Mouse (Mus musculus) lung, postnatal 0 days (tissue): ENCODE data around the gene Cdh26. TPM values are rescaled to one million over a fixed set of nuclear protein-coding genes. Genes with fewer than 3 reads are reported as not detected.

Experiments used
- ATAC-seq: fragments of 200-750 bp; cut with Nextera tagmentation; 2 replicates; pipeline ENCODE4 v1.8.0; 2017; ENCODE audit warnings: moderate library complexity
- DNase-seq: peaks from one replicate; pipeline ENCODE4 v3.0.0-alpha.2; 2016; ENCODE audit warnings: low spot score
- H3K27ac ChIP-seq: fragments of 300-500 bp; sonication (generic); 2 replicates; pipeline ENCODE4 v1.5.1; 2014; ENCODE audit warnings: antibody characterized with exemption, mild to moderate bottlenecking, low read length, mixed read lengths
- H3K27me3 ChIP-seq: fragments of 300-500 bp; sonication (generic); replicated peaks from 2 replicates; pipeline ENCODE4 v1.6.1; 2014; ENCODE audit warnings: low read length, mixed read lengths; ENCODE audit not compliant: insufficient read depth
- H3K36me3 ChIP-seq: fragments of 300-500 bp; sonication (generic); 2 replicates; pipeline ENCODE4 v1.6.1; 2014; ENCODE audit warnings: low read length, mixed read lengths; ENCODE audit not compliant: insufficient read depth
- H3K4me1 ChIP-seq: fragments of 300-500 bp; sonication (generic); 2 replicates; pipeline ENCODE4 v1.6.1; 2014; ENCODE audit warnings: antibody characterized with exemption, low read depth, low read length, mixed read lengths; ENCODE audit not compliant: insufficient read depth
- H3K4me2 ChIP-seq: fragments of 300-500 bp; sonication (generic); replicated peaks from 2 replicates; pipeline ENCODE4 v1.6.1; 2014; ENCODE audit warnings: low read depth, mild to moderate bottlenecking, low read length, moderate library complexity, mixed read lengths
- H3K4me3 ChIP-seq: fragments of 300-500 bp; sonication (generic); 2 replicates; pipeline ENCODE4 v1.5.1; 2014; ENCODE audit warnings: low read depth, low read length
- H3K9ac ChIP-seq: fragments of 300-500 bp; sonication (generic); replicated peaks from 2 replicates; pipeline ENCODE4 v1.6.1; 2014; ENCODE audit warnings: low read depth, mild to moderate bottlenecking
- H3K9me3 ChIP-seq: fragments of 300-500 bp; sonication (generic); 2 replicates; pipeline ENCODE4 v1.6.1; 2016; ENCODE audit warnings: low read length, mixed read lengths
- CTCF ChIP-seq: IDR thresholded peaks from 2 replicates; pipeline ENCODE4 v1.5.1; 2016; ENCODE audit warnings: antibody characterized with exemption, mild to moderate bottlenecking
- EP300 ChIP-seq: IDR thresholded peaks from 2 replicates; pipeline ENCODE4 v1.6.1; 2016; ENCODE audit warnings: antibody characterized with exemption, mild to moderate bottlenecking, control low read depth
- WGBS: fragments of 180-500 bp; shearing (Covaris S2); extraction: QIAGEN DNeasy Blood & Tissue Kit; methylation state at CpG from one replicate; pipeline ENCODE4 v1.1.7; 2014; 5-methylcytosine and 5-hydroxymethylcytosine counted together
- polyA plus RNA-seq: library from polyadenylated mRNA; unstranded; fragments of >200 nt; fragmentation: Nextera tagmentation; extraction: Ambion mirVana; gene quantifications from 2 replicates; pipeline ENCODE4 v1.2.1, GENCODE M21; 2015

The Cdh26 gene
- polyA plus RNA-seq, 1 experiment from 2014 or later, result 0.13 TPM

DNA sequence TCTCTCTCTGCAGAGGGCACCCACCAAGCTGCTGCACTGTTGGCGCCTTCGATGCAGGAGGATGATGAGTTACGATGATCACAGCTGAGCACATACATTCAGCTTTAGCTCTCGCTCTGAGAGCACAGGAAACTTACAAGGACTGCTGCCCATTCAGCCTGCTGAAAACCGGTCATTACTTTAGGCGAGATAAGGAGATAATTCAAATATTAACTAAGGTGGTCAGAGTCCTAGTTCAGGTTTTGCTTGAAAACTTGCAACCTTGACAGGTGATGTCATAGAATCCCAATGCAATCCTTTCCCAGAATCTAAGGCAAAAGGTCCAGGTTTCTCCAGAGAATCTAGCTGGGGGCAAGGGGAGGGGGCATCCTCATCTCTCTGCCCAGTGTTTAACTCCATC is 905 bp upstream of the Cdh26 start:
- DNase-seq (no peak), ATAC-seq (no peak)
- H3K4me3 ChIP-seq, result no peak overlapping the region
- no peak overlapping the region for H3K9ac ChIP-seq
- 51% methylated on average over 6 of the region's 6 CpGs for WGBS
- H3K4me2 ChIP-seq, result no peak overlapping the region
- no peaks in the 10 kb centered on the region for H3K36me3 ChIP-seq
- TF ChIP-seq CTCF, result no peak
- no peaks in the 10 kb centered on the region for H3K27me3 ChIP-seq
- H3K4me1 ChIP-seq, result no peaks in the 10 kb centered on the region
- no peaks in the 10 kb centered on the region for H3K9me3 ChIP-seq
- no peak overlapping the region for H3K27ac ChIP-seq

- TF ChIP-seq EP300 (no peak), CTCF (no peak)
- no peak for ATAC-seq
- H3K4me2 ChIP-seq, result no peak overlapping the region
- H3K9me3 ChIP-seq, result no peaks in the 10 kb centered on the region
- no peaks in the 10 kb centered on the region for H3K27me3 ChIP-seq
- H3K9ac ChIP-seq, result no peak overlapping the region
- H3K27ac ChIP-seq, result no peak overlapping the region
- H3K4me1 ChIP-seq, result no peaks in the 10 kb centered on the region
- no peak for DNase-seq
- 61% methylated on average over 2 of the region's 2 CpGs for WGBS
- no peaks in the 10 kb centered on the region for H3K36me3 ChIP-seq
- H3K4me3 ChIP-seq, result no peak overlapping the region
Measured at GRCm38 (mm10) chr2:178433495-178433894, 3.2 kb downstream of the Cdh26 start.

DNA sequence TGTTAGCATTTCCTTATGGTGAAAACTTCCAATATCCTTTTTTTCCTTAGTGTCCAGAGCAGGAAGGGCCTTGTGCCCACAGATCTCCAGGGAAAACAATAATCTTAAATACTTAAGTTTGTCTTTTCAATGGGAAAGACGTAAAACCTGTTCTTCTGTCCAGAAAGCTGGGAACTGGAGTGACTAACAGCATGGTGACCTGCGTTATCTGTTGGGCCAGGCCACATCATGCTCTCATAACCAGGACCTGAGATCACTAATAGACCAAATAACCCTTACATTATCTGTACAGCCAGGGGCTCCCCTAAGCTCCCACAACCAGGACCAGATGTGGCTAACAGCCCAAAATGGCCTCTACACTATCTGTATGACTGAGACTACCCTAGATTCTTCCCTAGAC is 3.6 kb downstream of the Cdh26 start:
- 76% methylated on average over 2 of the region's 2 CpGs for WGBS
- no peak overlapping the region for H3K4me3 ChIP-seq
- no peaks in the 10 kb centered on the region for H3K4me1 ChIP-seq
- no peaks in the 10 kb centered on the region for H3K36me3 ChIP-seq
- ATAC-seq, result no peak
- H3K9ac ChIP-seq, result no peak overlapping the region
- H3K27me3 ChIP-seq, result no peaks in the 10 kb centered on the region
- H3K27ac ChIP-seq, result no peak overlapping the region
- H3K9me3 ChIP-seq, result no peaks in the 10 kb centered on the region
- TF ChIP-seq EP300 (no peak), CTCF (no peak)
- DNase-seq, result no peak
- H3K4me2 ChIP-seq, result no peak overlapping the region

DNA sequence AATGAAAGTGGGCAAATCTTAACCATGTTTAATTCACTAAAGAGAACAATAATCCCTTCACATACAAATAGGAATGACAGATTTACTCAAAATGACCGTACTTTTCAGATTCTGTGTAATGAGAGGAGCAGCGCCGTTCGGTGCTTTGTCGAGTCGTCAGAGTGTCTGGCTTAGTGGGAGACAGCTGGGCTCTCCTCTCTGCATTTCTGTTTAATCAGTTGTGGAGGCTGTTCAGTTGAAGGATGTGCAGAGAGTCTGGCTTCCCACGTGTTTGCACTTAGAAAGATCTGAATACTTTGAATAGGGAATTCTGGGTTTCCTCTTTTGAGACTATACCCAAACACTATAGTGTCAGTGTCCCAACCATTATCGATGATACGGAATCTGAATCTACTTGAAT is 7.0 kb downstream of the Cdh26 start:
- no peaks in the 10 kb centered on the region for H3K27me3 ChIP-seq
- no peak overlapping the region for H3K4me2 ChIP-seq
- H3K27ac ChIP-seq, result no peak overlapping the region
- H3K4me1 ChIP-seq, result no peaks in the 10 kb centered on the region
- ATAC-seq (no peak), DNase-seq (no peak)
- H3K9me3 ChIP-seq, result no peaks in the 10 kb centered on the region
- no peak overlapping the region for H3K4me3 ChIP-seq
- WGBS, result 58% methylated on average over 9 of the region's 9 CpGs
- TF ChIP-seq EP300, result no peak
- TF ChIP-seq CTCF, result no peak
- H3K36me3 ChIP-seq, result no peaks in the 10 kb centered on the region
- no peak overlapping the region for H3K9ac ChIP-seq

DNA sequence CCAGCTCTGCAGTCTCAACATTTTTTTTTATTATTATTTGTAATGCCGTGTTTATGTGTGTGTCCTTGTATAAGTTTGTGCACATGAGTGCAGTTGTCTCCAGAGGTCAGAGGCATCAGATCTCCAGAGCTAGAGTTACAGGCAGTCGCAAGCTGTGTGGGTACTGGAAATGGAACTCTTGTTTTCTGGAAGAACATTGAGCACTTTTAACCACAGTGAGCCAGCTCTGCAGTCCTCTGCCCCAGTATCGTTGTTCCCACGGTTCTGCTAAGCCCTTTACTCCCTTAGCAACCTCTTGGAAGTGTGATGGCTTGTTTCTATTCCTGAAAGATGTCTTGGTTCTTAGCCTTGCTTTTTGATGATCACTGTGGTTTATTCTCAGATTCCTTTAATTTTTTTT is 19.1 kb downstream of the Cdh26 start:
- no peaks in the 10 kb centered on the region for H3K36me3 ChIP-seq
- 76% methylated on average over 4 of the region's 4 CpGs for WGBS
- H3K4me2 ChIP-seq, result no peak overlapping the region
- no peaks in the 10 kb centered on the region for H3K4me1 ChIP-seq
- H3K4me3 ChIP-seq, result no peak overlapping the region
- TF ChIP-seq EP300, result no peak
- no peak for TF ChIP-seq CTCF
- no peak for ATAC-seq
- no peaks in the 10 kb centered on the region for H3K9me3 ChIP-seq
- H3K9ac ChIP-seq, result no peak overlapping the region
- DNase-seq, result no peak
- H3K27me3 ChIP-seq, result no peaks in the 10 kb centered on the region
- H3K27ac ChIP-seq, result no peak overlapping the region

- WGBS, result 31% methylated on average over 2 of the region's 2 CpGs
- ATAC-seq, result no peak
- DNase-seq, result no peak
- Histone ChIP-seq H3K27ac (no peak overlapping the region), H3K4me2 (no peak overlapping the region), H3K4me1 (peaks cover under 1% of the 10 kb centered on the region; the same call in 1 of the 2 replicates), H3K36me3 (no peaks in the 10 kb centered on the region), H3K9me3 (no peaks in the 10 kb centered on the region), H3K4me3 (no peak overlapping the region), H3K9ac (no peak overlapping the region), H3K27me3 (no peaks in the 10 kb centered on the region)
- TF ChIP-seq CTCF (no peak), EP300 (no peak)
Measured at GRCm38 (mm10) chr2:178450236-178450635, 19.9 kb downstream of the Cdh26 start.

GRCm38 (mm10) chr2:178450961-178451360 is 20.6 kb downstream of the Cdh26 start:
- Histone ChIP-seq H3K9ac (no peak overlapping the region), H3K27ac (no peak overlapping the region), H3K36me3 (no peaks in the 10 kb centered on the region), H3K4me1 (peaks cover 4% of the 10 kb centered on the region; the same call in 1 of the 2 replicates), H3K4me2 (no peak overlapping the region), H3K9me3 (no peaks in the 10 kb centered on the region), H3K27me3 (no peaks in the 10 kb centered on the region), H3K4me3 (no peak overlapping the region)
- no peak for DNase-seq
- WGBS, result 64% methylated on average over 10 of the region's 10 CpGs
- TF ChIP-seq EP300, result no peak
- no peak for TF ChIP-seq CTCF
- no peak for ATAC-seq
